Mouse (Mus musculus) megakaryocyte, embryonic 14.5 days (primary cell): ENCODE measurements at regions not wholly inside any gene's neighbourhood (a gene's known extent, or its start where the extent isn't known, plus 50 kb on each side); places are given as distances from the start of the nearest gene placed in this dataset.

ENCODE experiments used
- FLI1 ChIP-seq: IDR thresholded peaks from 2 replicates; pipeline ENCODE4 v1.6.1; 2012; ENCODE audit warnings: low read length, inconsistent platforms, mixed read lengths
- GATA1 ChIP-seq: IDR thresholded peaks from 3 replicates; pipeline ENCODE4 v1.6.1; 2012; ENCODE audit warnings: mixed read lengths, low read length, inconsistent platforms, borderline replicate concordance

- TF ChIP-seq GATA1: no peak
- TF ChIP-seq FLI1: no peak
These were observed 280.7 kb downstream of the Fam173b start for GRCm38 (mm10) chr15:31882331-31882730.
